8 mouse cellular contexts compared by ENCODE assay signal in genomic region chr4:59805181-59805967, GRCm38 (mm10). TPM values are rescaled to one million over a fixed set of nuclear protein-coding genes. Genes with fewer than 3 reads are reported as not detected.
DNase-seq lines count a peak whose midpoint lies in the region; ATAC-seq lines count a peak whose summit lies in the region.

Snx30 (plus strand) TSS chr4:59805840.

- peak within 1 kb of the TSS; percentile 95 for H3K4me2 ChIP-seq in hindbrain, embryonic 12.5 days (replicated peaks)

- peak within 1 kb of the TSS; percentile 96 for H3K4me3 ChIP-seq in hindbrain, embryonic 12.5 days

- H3K36me3 ChIP-seq in hindbrain, embryonic 12.5 days = no peaks in the 10 kb centered on the region

- H3K27ac ChIP-seq in hindbrain, embryonic 12.5 days = peak within 1 kb of the TSS; percentile 85

- H3K9me3 ChIP-seq in hindbrain, embryonic 12.5 days (replicated peaks) = no peaks in the 10 kb centered on the region

- peak; percentile 88 for DNase-seq in R1 (ENCODE audit: low read depth, low spot score)
- DNase-seq in cerebellum, postnatal 10 days = peak; percentile 94 to 97
- peak; percentile 83 to 90 for DNase-seq in frontal cortex, postnatal 10 days (ENCODE audit: low spot score in 2 of 2)
- DNase-seq in layer of hippocampus, postnatal 25 days (ENCODE audit: extremely low spot score in 1 of 2, low spot score in 1 of 2) = peak; percentile 78 to 92
- peak; percentile 90 for DNase-seq in lung, postnatal 25 days (ENCODE audit: low spot score)
- peak; percentile 81 for DNase-seq in retina, adult 2 months (ENCODE audit: low read depth, low spot score)
- DNase-seq in thymus, postnatal 36 days = peak; percentile 93 to 94

- H3K27me3 ChIP-seq in hindbrain, embryonic 12.5 days = no peaks in the 10 kb centered on the region

- ATAC-seq in hindbrain, embryonic 12.5 days (ENCODE audit: low FRiP score) = peak; percentile 93

- peak within 1 kb of the TSS; percentile 85 for H3K9ac ChIP-seq in hindbrain, embryonic 12.5 days

- peaks cover 17% of the 10 kb centered on the region for H3K4me1 ChIP-seq in hindbrain, embryonic 12.5 days

- 3% methylated on average over 37 of the region's 45 CpGs for WGBS in hindbrain, embryonic 12.5 days

RNA-seq across cellular contexts. Expression of gene Snx30, which starts in this region (rescaled TPM):
- polyA plus RNA-seq in hindbrain, embryonic 12.5 days (2016; fragmentation: Nextera tagmentation; extraction: Ambion mirVana) = 14.7 and 17.3 TPM in 2 replicates
- 10 to 100 TPM; 38.9 to 47.6 TPM for total RNA-seq in layer of hippocampus, postnatal 25 days (2021)

Comparison
In these comparisons a context has a peak if more than half of its experiments do, and no peak if none do; other contexts are left out.
1. Peak in every context shown above with its lines: DNase-seq, ATAC-seq, H3K4me3 ChIP-seq and H3K27ac ChIP-seq.